Mouse (Mus musculus) E14TG2a.4 (cell line): ENCODE data around the gene Nol4l.
A peak's percentile ranks its signal among the peaks of the same experiment; 100 is the strongest.

ENCODE experiments used
- H3K27me3 ChIP-seq: 2 replicates; pipeline ENCODE4 v1.6.1; 2014; ENCODE audit warnings: low read length, control low read depth; ENCODE audit not compliant: insufficient read depth
- H3K36me3 ChIP-seq: 2 replicates; pipeline ENCODE4 v1.6.1; 2014; ENCODE audit warnings: low read length, control low read depth; ENCODE audit not compliant: insufficient read depth
- H3K4me1 ChIP-seq: replicated peaks from 2 replicates; pipeline ENCODE4 v1.6.1; 2014; ENCODE audit warnings: low read depth, low read length, control low read depth
- H3K4me3 ChIP-seq: replicated peaks from 2 replicates; pipeline ENCODE4 v1.5.1; 2014; ENCODE audit warnings: mild to moderate bottlenecking, low read length
- H3K9me3 ChIP-seq: 2 replicates; pipeline ENCODE4 v1.6.1; 2014; ENCODE audit warnings: low read length, control low read depth
- CTCF ChIP-seq: conservative IDR thresholded peaks from 2 replicates; pipeline ENCODE4 v1.5.1; 2014; ENCODE audit warnings: low read length
- NANOG ChIP-seq: IDR thresholded peaks from 2 replicates; pipeline ENCODE4 v1.6.1; 2014; ENCODE audit warnings: borderline replicate concordance, low read length, mixed read lengths
- POU5F1 ChIP-seq: IDR thresholded peaks from 2 replicates; pipeline ENCODE4 v1.6.1; 2014; ENCODE audit warnings: low read length, borderline replicate concordance

The Nol4l gene

DNA sequence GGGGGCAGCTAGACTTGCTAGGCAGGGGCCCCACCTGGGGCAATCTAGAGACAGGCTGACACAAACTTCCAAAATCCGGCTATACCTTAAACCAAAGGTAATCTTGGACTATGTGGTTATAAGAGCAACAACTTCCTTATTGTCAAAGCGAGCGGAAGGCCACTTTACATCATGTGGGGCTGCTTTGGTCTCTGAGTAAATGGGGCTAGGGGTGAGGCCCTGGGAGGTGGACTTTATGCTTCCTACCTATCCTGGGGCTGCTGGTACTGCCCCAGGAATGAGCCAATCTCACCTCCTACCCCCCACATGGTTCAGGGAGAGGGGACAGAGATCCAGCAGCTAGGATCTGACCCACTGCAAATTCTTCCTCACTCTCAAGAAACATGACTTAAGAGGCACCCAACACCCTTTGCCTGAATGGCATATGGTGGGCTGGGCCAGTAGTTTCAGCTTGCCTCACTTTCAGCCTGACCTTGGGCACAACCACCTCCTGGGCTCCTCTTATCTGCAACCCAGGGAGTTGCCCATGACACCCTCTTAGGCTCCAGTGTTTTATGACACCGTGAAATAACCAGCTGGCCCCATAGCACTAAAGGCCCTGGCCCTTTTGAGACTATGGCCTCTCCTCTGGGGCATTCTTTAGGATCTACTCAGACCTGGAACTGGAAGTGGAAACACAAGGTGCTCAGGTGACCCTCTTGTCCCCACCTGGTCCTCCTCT lies 104.5 kb downstream of the Nol4l start:
- Histone ChIP-seq H3K36me3 (0 out of 2 replicates have a peak, but pooled peaks cover 3% of the 10 kb centered on the region), H3K4me1 (peaks cover 42% of the 10 kb centered on the region), H3K27me3 (no peaks in the 10 kb centered on the region), H3K9me3 (no peaks in the 10 kb centered on the region), H3K4me3 (no peak overlapping the region)
- no peak for TF ChIP-seq NANOG
- no peak for TF ChIP-seq POU5F1
- no peak for TF ChIP-seq CTCF

DNA sequence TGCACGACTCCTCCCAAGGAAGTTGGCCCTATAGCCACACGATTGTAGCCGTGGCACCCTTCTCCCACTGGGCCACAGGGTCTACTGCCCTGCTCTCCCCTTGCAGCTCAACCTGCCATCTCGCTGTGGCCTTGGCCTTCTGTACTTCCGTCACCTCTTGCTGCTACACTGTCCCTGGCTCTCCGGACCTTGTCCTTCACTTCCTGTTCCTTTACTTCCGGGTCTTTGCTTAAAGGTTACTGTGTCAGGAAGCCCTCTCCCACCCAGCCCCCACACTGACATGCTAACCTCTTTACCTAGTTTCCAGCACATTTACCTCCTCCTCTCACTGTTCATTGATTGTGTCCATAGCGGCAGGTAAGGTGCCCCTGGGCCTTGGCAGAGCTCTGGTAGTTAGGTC lies 105.2 kb downstream of the Nol4l start:
- no peak for TF ChIP-seq CTCF
- TF ChIP-seq POU5F1, result no peak
- TF ChIP-seq NANOG, result no peak
- peaks cover 5% of the 10 kb centered on the region; the same call in 1 of the 2 replicates for H3K36me3 ChIP-seq
- H3K4me3 ChIP-seq, result no peak overlapping the region
- peaks cover 44% of the 10 kb centered on the region for H3K4me1 ChIP-seq
- H3K27me3 ChIP-seq, result no peaks in the 10 kb centered on the region
- no peaks in the 10 kb centered on the region for H3K9me3 ChIP-seq

DNA sequence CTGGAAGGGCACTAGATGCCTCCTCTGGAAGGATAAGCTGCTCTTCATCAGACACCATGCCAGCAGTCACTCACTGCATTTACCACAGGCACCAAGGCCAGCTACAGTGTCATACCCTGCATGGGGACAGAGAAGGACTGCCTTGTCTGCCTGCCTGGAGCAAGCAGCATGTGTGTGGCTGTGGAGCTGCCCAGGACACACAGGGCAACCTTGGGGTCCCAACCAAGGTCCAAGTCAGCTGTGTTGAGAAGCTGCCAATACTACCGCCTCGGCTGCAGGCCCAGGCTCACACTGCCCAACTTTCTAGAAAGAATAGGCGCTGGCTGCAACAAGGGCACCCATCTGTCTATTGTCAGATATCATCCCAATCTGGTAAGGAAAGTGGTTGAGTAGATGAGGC lies 106.7 kb downstream of the Nol4l start:
- H3K4me3 ChIP-seq, result no peak overlapping the region
- H3K36me3 ChIP-seq, result peaks cover 4% of the 10 kb centered on the region; the same call in 1 of the 2 replicates
- no peaks in the 10 kb centered on the region for H3K9me3 ChIP-seq
- H3K27me3 ChIP-seq, result no peaks in the 10 kb centered on the region
- peaks cover 48% of the 10 kb centered on the region for H3K4me1 ChIP-seq
- no peak for TF ChIP-seq POU5F1
- no peak for TF ChIP-seq CTCF
- TF ChIP-seq NANOG, result no peak

DNA sequence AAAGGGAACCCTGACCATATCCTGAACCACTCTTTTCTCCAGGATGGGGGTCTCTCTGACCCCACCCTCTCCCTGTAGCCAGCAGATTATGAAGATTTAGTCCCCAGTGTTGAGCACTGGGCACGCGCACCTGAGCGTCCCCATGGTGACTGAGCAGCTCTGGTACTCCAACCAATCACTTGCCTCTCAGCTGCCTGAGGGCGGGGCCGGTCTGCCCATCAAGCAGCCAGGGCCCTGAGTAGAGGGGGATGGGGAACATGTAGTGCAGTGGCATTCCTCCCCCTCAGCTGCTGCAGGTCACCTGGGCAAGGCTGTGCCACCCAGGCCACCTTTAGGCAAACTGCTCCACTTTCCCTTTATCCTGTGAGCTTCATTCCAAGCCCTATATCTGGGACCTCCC lies 107.7 kb downstream of the Nol4l start:
- H3K27me3 ChIP-seq, result no peaks in the 10 kb centered on the region
- peaks cover 56% of the 10 kb centered on the region for H3K4me1 ChIP-seq
- no peaks in the 10 kb centered on the region for H3K9me3 ChIP-seq
- TF ChIP-seq NANOG (no peak), CTCF (no peak), POU5F1 (no peak)
- H3K4me3 ChIP-seq, result no peak overlapping the region
- peaks cover 8% of the 10 kb centered on the region; the same call in 1 of the 2 replicates for H3K36me3 ChIP-seq

DNA sequence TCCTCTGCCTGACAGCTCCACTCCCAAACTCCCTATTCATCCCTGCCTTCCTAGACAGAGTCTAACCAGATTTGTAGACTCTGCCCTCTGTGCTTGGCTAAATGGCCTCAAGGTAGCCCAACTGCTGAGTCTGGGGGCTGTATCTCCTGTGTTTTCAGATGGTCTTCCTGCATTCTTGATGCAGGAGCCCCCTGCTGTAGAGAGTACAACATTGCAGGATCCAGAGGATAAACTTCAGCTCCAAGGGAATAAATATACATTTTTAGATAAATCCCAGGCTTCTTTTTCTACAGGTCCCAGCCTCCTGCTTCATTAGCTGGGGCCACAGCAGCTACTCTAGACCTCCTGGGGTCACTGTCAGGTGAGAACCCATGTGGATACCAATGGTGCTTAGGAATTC lies 108.5 kb downstream of the Nol4l start:
- Histone ChIP-seq H3K9me3 (no peaks in the 10 kb centered on the region), H3K36me3 (peaks cover 14% of the 10 kb centered on the region; the same call in 1 of the 2 replicates)

DNA sequence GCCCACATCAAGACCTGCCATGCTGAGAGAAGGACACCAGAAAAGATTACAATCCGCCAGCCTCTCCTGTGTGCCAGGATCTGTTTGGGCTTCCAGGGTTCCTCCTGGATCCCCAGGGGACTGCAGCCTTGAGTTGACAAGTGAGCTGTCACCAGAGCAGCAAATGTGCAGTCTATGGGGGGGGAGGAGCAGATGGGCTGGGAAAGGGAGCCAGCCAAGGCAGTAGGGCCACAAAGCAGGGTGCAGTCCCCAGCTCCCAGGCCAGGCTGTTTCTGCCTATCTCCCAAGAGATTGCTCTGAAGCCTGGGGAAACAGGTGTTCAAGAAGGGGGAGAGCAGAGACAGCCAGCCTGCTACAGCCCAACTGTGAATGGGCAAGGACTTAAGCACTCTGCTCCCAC lies 111.4 kb downstream of the Nol4l start:
- no peak overlapping the region for H3K4me3 ChIP-seq
- H3K9me3 ChIP-seq, result no peaks in the 10 kb centered on the region
- no peaks in the 10 kb centered on the region for H3K27me3 ChIP-seq
- no peak for TF ChIP-seq CTCF
- no peak for TF ChIP-seq POU5F1
- TF ChIP-seq NANOG, result no peak
- peaks cover 25% of the 10 kb centered on the region; the same call in 1 of the 2 replicates for H3K36me3 ChIP-seq
- peaks cover 45% of the 10 kb centered on the region for H3K4me1 ChIP-seq

More for the DNA sequence above, 108.5 kb downstream of the Nol4l start:
- Histone ChIP-seq H3K4me3 (peak overlapping the region; percentile 68), H3K27me3 (no peaks in the 10 kb centered on the region), H3K4me1 (peaks cover 53% of the 10 kb centered on the region)
- TF ChIP-seq POU5F1, result no peak
- TF ChIP-seq CTCF, result peak; percentile 68
- no peak for TF ChIP-seq NANOG

DNA sequence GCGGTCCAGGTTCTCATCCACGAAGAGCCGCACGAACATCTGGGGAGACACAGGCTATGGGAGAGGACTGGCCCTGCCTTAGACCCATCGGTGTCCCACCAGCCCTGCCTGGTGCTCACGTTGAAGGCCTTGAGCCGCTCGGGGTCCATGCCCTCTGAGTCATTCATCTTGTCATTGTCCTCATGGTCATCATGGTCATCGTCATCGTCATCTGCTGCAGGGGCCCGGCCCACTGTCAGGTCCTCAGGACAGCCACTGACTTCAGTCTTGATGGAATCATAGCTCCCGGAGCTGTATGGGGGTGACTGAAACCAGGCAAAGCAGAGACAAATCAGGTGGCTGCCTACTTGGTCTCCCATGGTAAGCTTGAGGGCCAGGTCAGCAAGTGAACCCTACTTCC lies 111.9 kb downstream of the Nol4l start:
- Histone ChIP-seq H3K4me1 (peaks cover 41% of the 10 kb centered on the region), H3K9me3 (no peaks in the 10 kb centered on the region), H3K27me3 (no peaks in the 10 kb centered on the region), H3K36me3 (peaks cover 25% of the 10 kb centered on the region; the same call in 1 of the 2 replicates), H3K4me3 (peak overlapping the region; percentile 50)
- no peak for TF ChIP-seq CTCF
- no peak for TF ChIP-seq NANOG
- no peak for TF ChIP-seq POU5F1

DNA sequence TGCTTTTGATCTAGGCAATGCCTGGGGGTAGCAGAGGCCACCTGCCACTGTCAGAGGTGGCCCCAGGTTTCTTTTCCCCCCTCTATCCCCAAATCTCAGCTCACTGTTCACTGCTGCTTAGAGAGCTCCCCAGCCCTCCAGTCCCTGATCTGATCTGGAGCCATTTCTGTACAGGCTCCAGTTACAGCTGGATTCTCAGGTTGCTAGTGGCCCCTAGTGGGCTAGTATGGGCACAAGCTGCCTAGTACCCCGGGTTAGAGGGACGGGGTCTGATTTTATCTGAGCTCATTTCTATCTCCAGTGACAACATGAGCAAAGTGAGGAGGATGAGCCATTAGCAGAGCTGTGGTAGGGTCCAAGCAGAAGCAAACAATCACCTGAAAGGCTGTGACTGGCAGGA lies 115.2 kb downstream of the Nol4l start:
- Histone ChIP-seq H3K27me3 (no peaks in the 10 kb centered on the region), H3K36me3 (peaks cover 39% of the 10 kb centered on the region), H3K4me1 (peaks cover 18% of the 10 kb centered on the region), H3K9me3 (no peaks in the 10 kb centered on the region), H3K4me3 (no peak overlapping the region)
- TF ChIP-seq NANOG, result no peak
- TF ChIP-seq POU5F1, result no peak
- TF ChIP-seq CTCF, result peak; percentile 49
